Mouse (Mus musculus): ENCODE data around the gene Camk1.

DNA sequence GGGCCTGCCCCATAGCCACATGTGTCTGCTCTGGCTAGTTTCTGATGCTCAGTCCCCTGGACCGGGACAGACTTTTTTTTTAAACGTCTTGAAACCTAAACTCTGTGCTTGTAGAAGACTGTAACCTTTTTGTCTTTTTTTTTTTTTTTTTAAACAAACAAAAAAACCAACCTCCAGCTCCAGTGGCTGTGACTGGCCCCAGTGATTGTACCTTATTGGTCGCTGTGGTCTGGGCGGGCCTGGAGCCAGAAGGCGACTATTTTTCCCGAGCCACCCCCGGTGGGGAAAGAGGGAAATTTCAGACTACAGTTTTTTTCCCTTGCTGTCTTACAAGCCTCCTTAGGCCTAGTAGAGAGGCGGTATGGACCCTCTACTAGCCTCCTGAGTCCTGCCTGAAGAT, 45.2 kb upstream of the Camk1 start, which contains the start of gene Ttll3:
- TF ChIP-seq KAT2A (conservative IDR thresholded peaks at IDR 0.05; ENCODE audit: low read depth, low read length) (no peak), CTCF (IDR thresholded peaks at IDR 0.05 in 2 of 3, conservative IDR thresholded peaks at IDR 0.05 in 1 of 3; ENCODE audit: control insufficient read depth in 1 of 3, insufficient read depth in 1 of 3, low read depth in 2 of 3, low read length in 3 of 3, poor library complexity in 1 of 3, severe bottlenecking in 1 of 3) (no peak), POLR2A (IDR thresholded peaks at IDR 0.05; ENCODE audit: control insufficient read depth in 1 of 2, insufficient read depth in 1 of 2, low read depth in 1 of 2, low read length in 2 of 2, poor library complexity in 1 of 2) (no peak), ZC3H11A (IDR thresholded peaks at IDR 0.05; ENCODE audit: low read depth, low read length) (no peak), TCF12 (IDR thresholded peaks at IDR 0.05; ENCODE audit: low read depth, low read length) (no peak), JUND (IDR thresholded peaks at IDR 0.05; ENCODE audit: low read depth, low read length) (no peak), EP300 (IDR thresholded peaks at IDR 0.05; ENCODE audit: low read depth in 1 of 2, low read length in 2 of 2) (no peak)
